Mouse (Mus musculus) WW6 (cell line): ENCODE results near the gene Samd4.
"Not testable (repeated sequence)": the region's sequence is repeated elsewhere in the genome, so short reads cannot be mapped to it uniquely, and the experiment has no call there.

Experiments
- DNase-seq: peaks from one replicate; pipeline ENCODE4 v3.0.0-alpha.2; 2013; ENCODE audit warnings: low read depth, low spot score

Samd4 gene

DNA sequence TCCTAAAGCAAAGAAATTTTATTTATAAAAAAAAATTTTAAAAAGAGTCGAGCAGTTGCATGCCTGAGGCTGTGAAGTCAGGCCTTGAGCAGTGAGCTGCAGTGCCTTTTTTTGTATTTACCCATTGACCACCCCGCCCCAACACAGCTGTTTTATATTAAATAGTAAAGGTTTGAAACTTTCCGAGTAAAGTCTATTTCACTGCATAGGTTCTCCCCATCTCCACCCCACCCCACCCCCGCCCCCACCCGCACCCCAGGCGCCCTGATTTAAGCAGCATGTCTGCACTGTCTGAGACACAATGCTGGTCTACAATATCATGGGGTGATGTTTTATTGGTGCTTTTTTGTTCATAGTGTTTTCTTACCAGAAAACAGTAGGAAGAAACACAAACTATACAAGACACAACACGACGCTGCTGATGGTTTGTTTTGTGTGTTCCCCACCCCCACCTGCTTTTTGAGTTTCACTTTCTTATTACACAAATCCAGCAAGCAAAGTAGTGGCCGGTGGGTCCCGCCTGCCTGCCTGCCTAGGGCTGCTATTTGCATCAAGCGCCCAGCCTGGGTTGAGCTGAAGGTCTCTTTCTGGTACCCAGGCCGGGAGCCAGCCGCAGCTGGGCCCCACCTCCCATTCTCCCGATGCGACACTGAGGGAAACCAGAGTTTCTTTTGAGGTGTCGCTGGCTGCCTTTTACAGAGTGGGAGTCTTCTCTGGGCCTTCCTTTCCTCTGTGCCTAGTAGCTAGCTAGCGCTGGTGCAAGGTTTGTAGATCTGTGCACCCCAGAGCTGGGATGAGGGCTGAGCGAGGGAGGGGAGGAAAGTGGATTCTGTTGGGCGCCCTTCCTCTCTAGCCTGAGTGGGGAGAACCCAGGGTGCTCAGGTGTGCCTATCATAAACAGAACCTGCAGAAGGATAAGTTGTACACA, 221.9 kb downstream of the Samd4 start:
- DNase-seq = no peak

DNA sequence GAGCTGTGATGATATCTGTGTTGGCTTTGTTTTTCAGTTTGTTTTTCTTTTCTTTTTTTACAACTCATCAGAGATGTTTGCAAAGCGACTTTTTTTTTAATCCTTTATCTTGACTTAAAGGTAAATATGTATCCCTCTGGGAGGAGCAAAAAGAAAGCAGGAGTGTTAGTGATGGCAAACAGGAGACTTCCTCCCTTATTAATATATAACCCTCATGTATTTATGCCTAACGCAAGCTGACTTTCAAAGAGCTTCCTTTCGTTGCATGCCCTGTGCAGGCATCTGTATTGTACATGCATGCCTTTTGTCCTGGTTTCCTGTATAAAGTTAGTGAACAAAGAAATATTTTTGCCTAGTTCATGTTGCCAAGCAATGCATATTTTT, 222.5 kb downstream of the Samd4 start:
- no peak for DNase-seq

GRCm38 (mm10) chr14:47105755-47106154, 223.1 kb downstream of the Samd4 start:
- no peak for DNase-seq

- DNase-seq = no peak
These were observed 224.8 kb downstream of the Samd4 start for GRCm38 (mm10) chr14:47107461-47107860.

GRCm38 (mm10) chr14:47110391-47110790, 227.7 kb downstream of the Samd4 start:
- not testable (repeated sequence) for DNase-seq

DNA sequence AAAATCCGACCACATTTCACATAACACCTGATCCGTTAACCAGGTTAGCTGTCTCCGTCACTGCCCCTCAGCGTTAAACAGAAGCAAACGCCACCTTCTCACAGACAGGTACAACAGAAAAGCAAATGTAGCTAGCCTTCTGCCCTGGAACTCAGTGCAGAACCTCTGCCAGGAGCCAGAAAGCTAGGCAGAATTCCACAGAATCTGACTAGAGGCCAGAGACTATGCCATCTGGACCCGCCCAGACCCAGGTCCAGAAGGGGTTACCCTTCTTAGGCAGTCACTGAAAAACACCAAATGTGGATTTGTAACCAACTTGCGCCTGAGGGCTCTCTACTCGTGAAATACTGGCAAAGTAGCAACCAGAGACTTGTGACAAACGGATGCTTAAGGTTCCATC, 228.7 kb downstream of the Samd4 start:
- no peak for DNase-seq

DNA sequence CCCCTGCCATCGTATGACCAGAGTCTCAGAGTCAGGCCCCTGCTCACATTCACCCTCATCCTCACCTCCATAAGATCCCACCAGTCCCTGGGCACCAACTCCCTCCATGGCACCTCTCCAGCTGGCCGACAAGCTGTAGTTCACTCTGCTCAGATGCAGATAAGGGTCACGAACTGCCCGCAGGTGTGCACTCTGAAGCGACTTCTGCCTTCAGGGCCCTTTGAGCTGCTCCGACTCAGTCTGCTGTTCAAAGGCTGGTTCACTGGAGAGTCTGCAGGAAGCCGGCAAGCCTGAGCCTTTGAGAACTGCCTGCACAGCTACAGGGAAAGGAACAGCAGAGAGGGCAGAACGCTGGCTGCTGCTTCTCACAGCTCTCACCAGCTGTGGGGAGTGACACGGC, 232.5 kb downstream of the Samd4 start:
- DNase-seq = no peak

DNA sequence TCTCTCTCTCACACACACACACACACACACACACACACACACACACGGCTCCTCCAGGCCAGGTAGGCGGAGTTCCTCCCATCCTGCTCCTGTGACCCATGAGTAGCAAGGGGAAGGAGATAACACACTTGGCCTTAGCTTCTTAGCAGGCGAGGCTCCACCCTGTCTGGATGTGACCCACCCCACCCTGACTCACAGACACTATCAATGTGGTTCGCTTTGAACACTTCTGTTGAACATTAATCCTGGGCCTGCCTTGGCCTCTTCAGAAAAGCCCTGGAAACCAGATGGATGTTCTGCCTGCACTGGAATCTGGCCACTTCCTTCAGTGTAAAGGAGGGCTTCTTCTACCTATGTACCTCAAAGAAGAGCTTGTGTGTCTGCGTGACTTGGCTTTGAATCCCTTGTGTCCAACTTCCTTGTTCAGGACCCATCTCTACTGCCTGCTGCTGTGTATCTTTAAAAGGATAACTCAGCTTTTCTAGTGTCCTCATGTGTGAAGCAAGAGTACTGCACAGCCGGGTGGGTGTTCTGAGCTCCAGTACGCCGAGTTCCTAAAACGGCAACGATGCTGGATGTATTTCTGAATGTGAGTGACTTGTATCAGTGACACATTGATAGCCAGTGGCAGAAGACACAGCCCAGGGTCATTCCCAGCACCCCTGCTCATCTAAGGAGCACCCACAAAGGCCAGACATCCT, 233.6 kb downstream of the Samd4 start:
- DNase-seq = no peak

DNA sequence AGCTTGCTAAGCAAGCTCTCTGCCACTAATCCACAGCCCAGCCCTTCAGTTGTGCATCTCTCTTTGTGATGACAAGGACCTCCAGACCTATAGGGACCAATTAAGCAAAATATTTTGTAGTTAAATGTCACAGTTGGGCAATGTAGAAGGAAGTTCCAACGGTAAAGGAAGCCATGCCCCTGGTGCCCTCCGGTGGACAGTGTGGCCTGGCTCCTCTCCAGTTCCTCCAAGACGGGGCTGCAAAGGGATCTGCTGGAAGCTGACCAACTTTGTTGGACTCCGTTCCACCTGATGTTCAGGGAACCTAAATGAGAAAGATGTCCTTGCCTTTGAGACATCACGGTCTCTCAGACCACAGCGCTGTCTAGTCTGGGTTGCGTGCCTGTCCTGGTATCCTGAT, 234.9 kb downstream of the Samd4 start:
- DNase-seq = no peak

DNA sequence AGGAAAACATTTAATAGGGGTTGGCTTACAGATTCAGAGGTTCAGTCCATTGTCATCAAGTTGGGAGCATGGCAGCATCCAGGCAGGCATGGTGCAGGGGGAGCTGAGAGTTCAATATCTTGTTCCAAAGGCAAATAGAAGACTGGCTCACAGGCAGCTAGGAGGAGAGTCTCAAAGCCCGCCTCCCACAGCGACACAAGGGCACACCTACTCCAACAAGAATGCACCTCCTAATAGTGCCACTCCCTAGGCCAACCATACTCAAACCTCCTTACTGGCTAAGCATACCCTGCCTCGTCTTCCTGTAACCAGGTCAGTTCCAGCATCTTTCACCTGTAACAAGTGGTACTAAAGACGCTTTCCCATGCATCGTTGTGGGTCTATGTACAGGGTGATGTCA, 245.3 kb downstream of the Samd4 start:
- no peak for DNase-seq

- DNase-seq = no peak
These were observed 251.3 kb downstream of the Samd4 start for GRCm38 (mm10) chr14:47133948-47134347.

DNA sequence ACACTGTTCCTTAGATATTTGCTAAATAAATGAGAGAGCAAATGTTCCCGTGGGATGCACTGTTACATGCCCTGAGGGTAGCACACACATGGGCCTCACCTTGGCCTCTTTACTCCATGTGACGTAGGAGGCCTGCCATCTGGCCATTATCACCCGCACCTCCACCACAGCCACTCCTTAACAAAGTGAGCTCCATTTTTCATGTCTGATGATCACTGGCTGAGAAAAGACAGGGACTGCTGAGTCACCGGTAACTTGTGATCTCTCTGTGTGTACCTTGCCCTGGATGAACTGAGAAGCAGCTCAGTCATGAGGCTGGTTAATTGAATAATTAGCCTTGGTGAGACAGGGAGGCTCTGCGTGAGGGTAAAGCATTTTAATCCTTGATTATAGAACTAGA, 254.0 kb downstream of the Samd4 start:
- no peak for DNase-seq

GRCm38 (mm10) chr14:47138853-47139252, 256.2 kb downstream of the Samd4 start:
- DNase-seq = no peak

DNA sequence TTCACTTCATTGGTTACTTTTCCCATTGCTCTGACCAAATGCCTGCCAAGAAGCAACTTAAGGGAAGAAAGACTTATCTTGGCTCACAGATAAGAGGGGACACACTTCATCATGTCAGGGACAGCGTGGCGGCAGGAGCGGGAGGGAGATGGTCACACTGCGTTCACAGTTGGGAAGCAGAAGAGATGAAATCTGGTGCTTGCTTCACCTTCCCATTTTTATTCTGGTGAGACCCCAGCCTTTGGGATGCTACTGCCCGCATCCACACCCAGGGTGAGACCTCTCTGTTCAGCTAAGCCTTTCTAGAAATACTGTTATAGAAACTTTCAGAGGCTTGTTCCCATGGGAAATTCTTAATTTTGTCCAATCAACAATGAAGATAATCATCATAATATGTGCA, 261.7 kb downstream of the Samd4 start:
- DNase-seq = no peak

DNA sequence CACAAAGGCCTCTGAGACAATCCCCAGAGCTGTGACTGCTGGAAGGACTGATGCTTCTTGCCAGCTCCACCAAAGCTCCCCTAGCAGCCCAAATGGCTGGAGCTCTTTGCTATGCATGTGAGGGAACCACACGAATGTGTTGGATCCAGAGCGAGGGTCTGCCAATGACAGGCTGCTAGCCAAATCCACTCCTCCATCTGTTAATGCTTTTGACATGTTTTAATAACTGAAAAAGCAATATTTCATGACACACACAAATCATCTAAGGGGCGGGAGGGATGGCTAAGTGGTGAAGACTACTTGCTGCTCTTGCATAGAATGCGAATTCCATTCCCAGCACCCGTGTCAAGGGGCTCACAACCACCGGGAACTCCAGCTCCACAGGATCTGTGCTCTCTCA, 268.7 kb downstream of the Samd4 start:
- no peak for DNase-seq

- DNase-seq = no peak
These were observed 271.6 kb downstream of the Samd4 start for GRCm38 (mm10) chr14:47154303-47154702.
